ENCODE assay signal across 7 mouse cellular contexts in the genomic region with DNA sequence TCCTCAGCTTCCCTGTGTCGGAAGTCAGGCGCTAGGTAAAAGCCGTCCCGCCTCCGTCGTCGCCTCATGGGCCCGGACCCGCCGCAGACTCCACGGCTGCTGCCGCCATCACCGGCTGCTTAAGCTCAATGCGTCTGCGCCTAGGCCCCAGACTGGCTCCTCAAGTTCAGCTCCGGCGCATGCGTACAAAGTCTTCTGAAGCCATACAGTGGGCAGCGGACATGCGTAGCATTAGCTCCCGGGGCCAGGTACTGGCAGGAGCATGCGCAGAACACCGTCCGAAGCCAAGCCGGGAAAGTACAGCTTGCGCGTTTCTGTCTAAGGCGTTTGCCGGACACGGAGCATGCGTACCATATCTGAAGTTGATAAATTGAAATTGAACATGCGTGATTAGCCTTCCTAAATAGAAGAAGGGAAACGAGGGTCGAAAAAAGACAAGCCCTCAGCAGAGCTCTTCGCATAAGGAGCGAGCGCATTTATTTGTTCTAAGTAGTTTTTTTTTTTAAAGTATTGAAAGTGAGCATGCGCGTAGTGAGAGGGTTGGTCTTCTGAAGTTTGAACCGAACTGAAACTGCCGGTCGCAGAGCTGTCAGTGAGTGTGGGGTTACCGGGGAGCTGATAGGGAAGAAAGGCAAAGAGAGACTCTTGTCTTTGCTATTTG. TPM values are rescaled to one million over a fixed set of nuclear protein-coding genes. Genes with fewer than 3 reads are reported as not detected.
DNase-seq lines count a peak whose midpoint lies in the region; ATAC-seq lines count a peak whose summit lies in the region.

A gene (minus strand): TSS at position 167 of the 661 bp plus-strand sequence.
A gene (plus strand): TSS at position 353 of the 661 bp plus-strand sequence.

- H3K4me3 ChIP-seq in embryonic facial prominence, embryonic 11.5 days (ENCODE audit: low read depth, low read length): peak within 1 kb of the TSS; percentile 96
- H3K4me3 ChIP-seq in limb, embryonic 10.5 days: peak within 1 kb of the TSS; percentile 99
- H3K4me3 ChIP-seq in midbrain, embryonic 13.5 days (replicated peaks): peak within 1 kb of the TSS; percentile 97

- no peaks in the 10 kb centered on the region; the same call in 1 of the 2 replicates for H3K36me3 ChIP-seq in embryonic facial prominence, embryonic 11.5 days (replicated peaks; ENCODE audit: control insufficient read depth, insufficient read depth, low read depth, low read length)
- H3K36me3 ChIP-seq in limb, embryonic 10.5 days: peaks cover 21% of the 10 kb centered on the region
- H3K36me3 ChIP-seq in midbrain, embryonic 13.5 days: peaks cover 3% of the 10 kb centered on the region; the same call in 1 of the 2 replicates

- peak within 1 kb of the TSS; percentile 94 for H3K9ac ChIP-seq in embryonic facial prominence, embryonic 11.5 days (replicated peaks; ENCODE audit: low read length)
- peak within 1 kb of the TSS; percentile 97 for H3K9ac ChIP-seq in midbrain, embryonic 13.5 days (replicated peaks)

- DNase-seq in adrenal gland, postnatal 14 days: peak; percentile 100
- peak; percentile 100 for DNase-seq in embryonic facial prominence, embryonic 11.5 days (ENCODE audit: low spot score)
- peak; percentile 99 for DNase-seq in kidney, adult 11 months
- peak; percentile 98 for DNase-seq in limb, embryonic 10.5 days (ENCODE audit: low spot score)
- peak; percentile 94 for DNase-seq in spleen, adult 12 weeks (ENCODE audit: low spot score)

- H3K27ac ChIP-seq in embryonic facial prominence, embryonic 11.5 days (replicated peaks; ENCODE audit: low read depth, low read length): peak within 1 kb of the TSS; percentile 73; the same call in 1 of the 2 replicates
- peak within 1 kb of the TSS; percentile 95 for H3K27ac ChIP-seq in limb, embryonic 10.5 days
- H3K27ac ChIP-seq in midbrain, embryonic 13.5 days: peak within 1 kb of the TSS; percentile 89

- peaks cover 2% of the 10 kb centered on the region; the same call in 1 of the 2 replicates for H3K4me1 ChIP-seq in embryonic facial prominence, embryonic 11.5 days (ENCODE audit: control insufficient read depth, insufficient read depth, low read length)
- H3K4me1 ChIP-seq in limb, embryonic 10.5 days: peaks cover 20% of the 10 kb centered on the region
- peaks cover 25% of the 10 kb centered on the region for H3K4me1 ChIP-seq in midbrain, embryonic 13.5 days (replicated peaks)

- H3K27me3 ChIP-seq in embryonic facial prominence, embryonic 11.5 days (ENCODE audit: control insufficient read depth, insufficient read depth, low read length): no peaks in the 10 kb centered on the region
- H3K27me3 ChIP-seq in limb, embryonic 10.5 days (ENCODE audit: low read depth, poor library complexity, severe bottlenecking): no peaks in the 10 kb centered on the region
- H3K27me3 ChIP-seq in midbrain, embryonic 13.5 days: no peaks in the 10 kb centered on the region

- peak within 1 kb of the TSS; percentile 80 for H3K4me2 ChIP-seq in embryonic facial prominence, embryonic 11.5 days (ENCODE audit: low read depth, low read length)
- peak within 1 kb of the TSS; percentile 89 for H3K4me2 ChIP-seq in midbrain, embryonic 13.5 days (replicated peaks)

- ATAC-seq in embryonic facial prominence, embryonic 11.5 days (replicated peaks; ENCODE audit: insufficient number of reproducible peaks, low FRiP score, low TSS enrichment, low read depth): peak; percentile 97
- ATAC-seq in granulocyte monocyte progenitor cell, adult 5-6 weeks (replicated peaks; ENCODE audit: poor library complexity, severe bottlenecking): peak; percentile 89
- ATAC-seq in midbrain, embryonic 13.5 days: peak; percentile 99

- no peaks in the 10 kb centered on the region for H3K9me3 ChIP-seq in embryonic facial prominence, embryonic 11.5 days (replicated peaks; ENCODE audit: control insufficient read depth, low read length)
- no peaks in the 10 kb centered on the region for H3K9me3 ChIP-seq in limb, embryonic 10.5 days (replicated peaks)
- H3K9me3 ChIP-seq in midbrain, embryonic 13.5 days: no peaks in the 10 kb centered on the region

- WGBS in embryonic facial prominence, embryonic 11.5 days: under 1% methylated on average over 43 of the region's 43 CpGs
- WGBS in limb, embryonic 10.5 days: under 1% methylated on average over 43 of the region's 43 CpGs
- under 1% methylated on average over 43 of the region's 43 CpGs for WGBS in midbrain, embryonic 13.5 days

RNA-seq across cellular contexts. Expression of the first gene that starts in this region (rescaled TPM):
- 39.4 and 45.2 TPM in 2 replicates for total RNA-seq in adrenal gland, postnatal 14 days (2021)
- polyA plus RNA-seq in embryonic facial prominence, embryonic 11.5 days (2014; fragmentation: Nextera tagmentation; extraction: Ambion mirVana): 63.7 and 69.7 TPM in 2 replicates
- 29.5 and 30.5 TPM in 2 replicates for total RNA-seq in granulocyte monocyte progenitor cell, adult 5-6 weeks (2014; fragmentation: Nextera tagmentation)
- 38.2 and 54.1 TPM in 2 replicates for total RNA-seq in granulocyte monocyte progenitor cell, adult 5-6 weeks (2017)
- polyA plus RNA-seq in limb, embryonic 10.5 days (2016; fragmentation: Nextera tagmentation; extraction: Ambion mirVana): 47.3 and 64.3 TPM in 2 replicates
- polyA plus RNA-seq in midbrain, embryonic 13.5 days (2015; fragmentation: Nextera tagmentation; extraction: Ambion mirVana): 56.9 and 63.2 TPM in 2 replicates

RNA-seq across cellular contexts. Expression of the second gene that starts in this region (rescaled TPM):
- 9.1 and 9.8 TPM in 2 replicates for total RNA-seq in adrenal gland, postnatal 14 days (2021)
- polyA plus RNA-seq in embryonic facial prominence, embryonic 11.5 days (2014; fragmentation: Nextera tagmentation; extraction: Ambion mirVana): 12.6 and 13.1 TPM in 2 replicates
- total RNA-seq in granulocyte monocyte progenitor cell, adult 5-6 weeks (2014; fragmentation: Nextera tagmentation): 10.9 and 12.9 TPM in 2 replicates
- 10.3 and 11.5 TPM in 2 replicates for total RNA-seq in granulocyte monocyte progenitor cell, adult 5-6 weeks (2017)
- polyA plus RNA-seq in limb, embryonic 10.5 days (2016; fragmentation: Nextera tagmentation; extraction: Ambion mirVana): 9.8 and 10.8 TPM in 2 replicates
- 6.2 and 7.9 TPM in 2 replicates for polyA plus RNA-seq in midbrain, embryonic 13.5 days (2015; fragmentation: Nextera tagmentation; extraction: Ambion mirVana)

Comparison
In these comparisons a context has a peak if more than half of its experiments do, and no peak if none do; other contexts are left out.
1. Peak in every context shown above with its lines: DNase-seq, ATAC-seq, H3K4me3 ChIP-seq and H3K27ac ChIP-seq.